Mouse (Mus musculus) layer of hippocampus, postnatal 10 days (tissue): ENCODE results near the gene Disc1. TPM values are rescaled to one million over a fixed set of nuclear protein-coding genes. Genes with fewer than 3 reads are reported as not detected.

Source experiments
- DNase-seq, 2 experiments: peaks; one replicate each; pipeline ENCODE4 v3.0.0; 2021; ENCODE audit warnings: low spot score in 2 of 2
- total RNA-seq, 2 experiments: library from RNA; stranded (reverse); gene quantifications; 2 replicates each; pipeline ENCODE4 v1.2.3; 2021

Disc1 gene
- total RNA-seq, 2 experiments from 2014 or later, result 4.7 to 5.2 TPM

- no peak for DNase-seq
Measured at GRCm38 (mm10) chr8:125175661-125176060, 121.7 kb downstream of the Disc1 start.

GRCm38 (mm10) chr8:125177091-125177490 is 123.1 kb downstream of the Disc1 start:
- DNase-seq, result no peak

GRCm38 (mm10) chr8:125177958-125178357 is 124.0 kb downstream of the Disc1 start:
- peak; percentile 19 to 32 for DNase-seq

- DNase-seq, result peak; percentile 89 to 90
Measured at GRCm38 (mm10) chr8:125183548-125184451, 129.8 kb downstream of the Disc1 start.

- DNase-seq, result peak; percentile 22 to 25
Measured at GRCm38 (mm10) chr8:125184452-125184817, 130.4 kb downstream of the Disc1 start.

- no peak for DNase-seq
Measured at GRCm38 (mm10) chr8:125184881-125185280, 130.9 kb downstream of the Disc1 start.

GRCm38 (mm10) chr8:125187044-125187443 is 133.0 kb downstream of the Disc1 start:
- DNase-seq, result no peak

- no peak for DNase-seq
Measured at GRCm38 (mm10) chr8:125193701-125194100, 139.7 kb downstream of the Disc1 start.

- no peak for DNase-seq
Measured at GRCm38 (mm10) chr8:125195121-125195520, 141.1 kb downstream of the Disc1 start.

GRCm38 (mm10) chr8:125196573-125197094 is 142.6 kb downstream of the Disc1 start:
- DNase-seq, result no peak

GRCm38 (mm10) chr8:125197341-125198002 is 143.5 kb downstream of the Disc1 start:
- no peak for DNase-seq

GRCm38 (mm10) chr8:125198420-125199196 is 144.6 kb downstream of the Disc1 start:
- no peak for DNase-seq

- DNase-seq, result no peak
Measured at GRCm38 (mm10) chr8:125199197-125199939, 145.4 kb downstream of the Disc1 start.

- no peak for DNase-seq
Measured at GRCm38 (mm10) chr8:125200273-125200863, 146.4 kb downstream of the Disc1 start.

- DNase-seq, result no peak
Measured at GRCm38 (mm10) chr8:125201650-125202049, 147.7 kb downstream of the Disc1 start.

GRCm38 (mm10) chr8:125203016-125203415 is 149.0 kb downstream of the Disc1 start:
- DNase-seq, result no peak

GRCm38 (mm10) chr8:125205556-125205955 is 151.6 kb downstream of the Disc1 start:
- no peak for DNase-seq

- no peak for DNase-seq
Measured at GRCm38 (mm10) chr8:125206391-125206790, 152.4 kb downstream of the Disc1 start.

GRCm38 (mm10) chr8:125206962-125207361 is 153.0 kb downstream of the Disc1 start:
- DNase-seq, result no peak

- no peak for DNase-seq
Measured at GRCm38 (mm10) chr8:125212619-125213167, 158.7 kb downstream of the Disc1 start.
